Mouse (Mus musculus): ENCODE measurements around the gene Tmc2.

DNA sequence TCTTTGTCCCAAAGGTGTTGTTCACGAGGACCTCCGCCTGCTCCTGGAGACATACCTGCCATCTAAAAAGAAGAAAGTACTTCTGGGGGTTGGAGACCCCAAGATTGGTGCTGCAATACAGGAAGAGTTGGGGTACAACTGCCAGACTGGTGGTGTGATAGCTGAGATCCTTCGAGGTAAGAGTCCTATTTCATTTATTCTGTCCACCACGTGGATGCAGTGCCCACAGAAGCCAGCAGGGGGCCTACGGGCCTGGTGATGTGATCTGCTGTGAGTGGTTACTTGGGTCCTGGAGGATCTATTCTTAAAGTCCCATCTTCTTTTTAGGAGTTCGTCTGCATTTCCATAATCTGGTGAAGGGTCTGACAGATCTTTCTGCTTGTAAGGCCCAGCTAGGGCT, 80.7 kb downstream of the Tmc2 start:
- TF ChIP-seq CTCF (IDR thresholded peaks at IDR 0.05; ENCODE audit: extremely low read depth, insufficient read length, insufficient replicate concordance, low read depth, low read length), result peak; percentile 78; the same call in 1 of the 2 replicates
- TF ChIP-seq POLR2A (IDR thresholded peaks at IDR 0.05; ENCODE audit: low read depth, low read length), result no peak

Measured in small intestine, adult 2 months (tissue).